Mouse (Mus musculus) thymus, adult 2 months (tissue): Measurements from ENCODE around the gene Vipr1. TPM values are rescaled to one million over a fixed set of nuclear protein-coding genes. Genes with fewer than 3 reads are reported as not detected.

ENCODE experiments used
- DNase-seq: peaks from one replicate; pipeline ENCODE4 v3.0.0; 2021
- H3K27ac ChIP-seq: fragments of 200-500 bp; 2 replicates; pipeline ENCODE4 v1.5.1; 2012; ENCODE audit warnings: low read length, control low read depth; ENCODE audit not compliant: control insufficient read depth, insufficient read depth
- H3K27me3 ChIP-seq: fragments of 200-500 bp; 2 replicates; pipeline ENCODE4 v1.6.1; 2012; ENCODE audit warnings: mild to moderate bottlenecking, low read length, moderate library complexity, mixed read lengths; ENCODE audit not compliant: control insufficient read depth, insufficient read depth
- H3K36me3 ChIP-seq: fragments of 200-500 bp; 2 replicates; pipeline ENCODE4 v1.6.1; 2012; ENCODE audit warnings: mild to moderate bottlenecking, low read length, moderate library complexity; ENCODE audit not compliant: control insufficient read depth, insufficient read depth
- H3K4me1 ChIP-seq: fragments of 200-500 bp; replicated peaks from 2 replicates; pipeline ENCODE4 v1.6.1; 2012; ENCODE audit warnings: low read length; ENCODE audit not compliant: control insufficient read depth, insufficient read depth
- H3K4me3 ChIP-seq: fragments of 200-500 bp; 2 replicates; pipeline ENCODE4 v1.5.1; 2012; ENCODE audit warnings: mild to moderate bottlenecking, low read length, control low read depth, moderate library complexity; ENCODE audit not compliant: control insufficient read depth, insufficient read depth
- CTCF ChIP-seq: fragments of 200-500 bp; IDR thresholded peaks from 2 replicates; pipeline ENCODE4 v1.5.1; 2012; ENCODE audit warnings: mild to moderate bottlenecking, control low read depth, low read length, moderate library complexity, borderline replicate concordance; ENCODE audit not compliant: control insufficient read depth, poor library complexity, insufficient read depth; ENCODE audit errors: extremely low read depth
- POLR2A ChIP-seq: fragments of 200-500 bp; IDR thresholded peaks from 2 replicates; pipeline ENCODE4 v1.6.1; 2012; ENCODE audit warnings: mild to moderate bottlenecking, low read length, control low read depth, moderate library complexity; ENCODE audit not compliant: control insufficient read depth, poor library complexity, insufficient read depth; ENCODE audit errors: extremely low read depth
- WGBS: fragments of 180-500 bp; shearing (Covaris S2); methylation state at CpG from one replicate; pipeline ENCODE4 v1.1.7; 2018; 5-methylcytosine and 5-hydroxymethylcytosine counted together
- polyA plus RNA-seq: library from polyadenylated mRNA; depleted of rRNA; stranded (reverse); fragments of >200 nt; gene quantifications from 2 replicates; pipeline ENCODE4 v1.2.3, GENCODE M21; 2012

Gene Vipr1
- polyA plus RNA-seq, 1 experiment: 7.0 TPM

DNA sequence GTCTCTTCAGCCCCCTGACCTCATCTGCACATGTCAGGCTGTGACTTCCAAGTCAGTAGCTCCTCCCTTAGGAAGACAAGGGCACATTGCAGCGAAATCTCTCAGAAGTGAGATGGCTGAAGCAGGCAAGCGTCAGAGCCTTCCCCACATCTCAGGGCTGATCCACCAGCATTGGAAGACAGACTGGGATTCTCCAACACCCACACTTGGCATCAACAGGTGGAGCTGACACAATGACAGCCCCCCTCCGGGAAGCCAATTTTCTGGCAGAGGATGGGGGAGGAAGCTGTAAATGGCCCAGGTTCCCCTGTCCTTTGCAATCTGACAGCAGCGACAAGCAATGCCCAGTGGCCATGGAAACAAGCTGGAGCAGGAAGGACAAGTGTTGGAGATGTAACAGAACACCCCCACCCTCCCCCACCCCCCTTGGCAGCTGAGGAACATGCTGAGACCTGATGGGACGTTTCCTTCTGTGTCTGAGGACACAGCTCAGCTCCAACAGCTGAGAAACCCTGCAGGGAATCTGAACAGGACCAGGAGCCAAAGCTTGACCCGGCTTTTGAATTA lies 41.6 kb upstream of the Vipr1 start:
- TF ChIP-seq POLR2A (no peak), CTCF (no peak)
- no peak for DNase-seq
- Histone ChIP-seq H3K27me3 (no peaks in the 10 kb centered on the region), H3K36me3 (no peaks in the 10 kb centered on the region), H3K27ac (no peak overlapping the region), H3K4me3 (no peak overlapping the region), H3K4me1 (peaks cover 4% of the 10 kb centered on the region)
- WGBS: 53% methylated on average over 6 of the region's 6 CpGs

DNA sequence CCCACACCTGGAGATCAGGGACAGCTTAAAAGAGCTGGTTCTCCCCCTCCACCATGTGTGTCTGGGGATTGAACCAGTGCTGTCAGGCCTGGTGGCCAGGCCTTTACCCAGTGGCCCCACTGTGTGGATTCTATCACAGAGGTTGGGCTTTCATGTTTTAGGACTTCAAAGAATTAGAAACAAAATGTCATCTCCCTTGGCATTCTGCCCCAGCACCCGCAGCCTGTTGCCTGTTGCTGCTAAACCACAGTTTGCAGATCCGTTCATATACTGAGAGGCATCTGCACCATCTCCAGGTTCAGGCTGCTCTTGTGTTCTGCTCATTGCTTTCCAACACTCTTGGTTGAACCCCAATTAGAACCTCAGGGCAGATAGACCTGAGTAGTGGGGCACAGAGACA lies 40.1 kb upstream of the Vipr1 start:
- Histone ChIP-seq H3K27me3 (no peaks in the 10 kb centered on the region), H3K27ac (no peak overlapping the region), H3K4me1 (peaks cover 4% of the 10 kb centered on the region), H3K36me3 (no peaks in the 10 kb centered on the region), H3K4me3 (no peak overlapping the region)
- 7% methylated on average over 2 of the region's 2 CpGs for WGBS
- no peak for DNase-seq
- TF ChIP-seq CTCF (no peak), POLR2A (no peak)

DNA sequence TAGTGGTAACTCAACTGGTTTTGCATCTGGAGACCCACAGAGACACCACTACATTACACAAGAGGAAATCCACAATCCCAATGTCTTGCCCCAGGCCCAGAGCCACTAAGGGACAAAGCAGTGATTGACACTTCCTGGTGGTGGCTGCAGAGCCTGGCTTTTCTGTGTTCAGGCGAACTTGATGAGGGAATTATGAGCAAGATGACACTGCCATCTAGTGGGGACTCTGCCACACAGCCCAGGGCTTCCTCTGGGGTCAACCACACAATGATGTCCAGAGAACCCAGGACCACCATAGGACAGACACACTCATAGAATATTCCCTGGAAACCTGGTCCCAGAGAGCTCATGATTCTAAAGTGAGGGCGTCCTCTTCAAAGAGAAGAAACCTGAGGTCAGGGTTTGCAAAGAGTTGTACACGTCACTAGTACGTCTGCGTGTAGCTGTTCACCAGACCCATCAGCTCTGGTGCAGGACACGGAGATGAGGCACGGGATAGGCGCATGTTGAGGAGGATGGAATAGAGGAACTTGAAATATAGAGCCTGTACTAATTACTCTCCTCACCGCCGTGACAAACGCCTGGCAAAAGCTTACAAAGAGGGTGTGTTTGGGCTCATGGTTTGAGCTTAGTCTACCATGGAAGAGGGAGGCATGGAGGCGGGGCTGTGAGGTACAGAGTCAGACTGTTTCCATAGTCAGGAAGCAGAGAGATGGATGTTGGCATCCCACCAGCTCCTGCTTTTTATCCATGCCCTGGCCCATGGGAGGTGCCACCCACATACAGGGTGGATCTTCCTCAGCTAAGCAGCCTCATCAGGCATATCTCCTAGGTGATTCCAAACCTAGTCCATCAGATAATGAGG lies 36.9 kb upstream of the Vipr1 start:
- Histone ChIP-seq H3K36me3 (no peaks in the 10 kb centered on the region), H3K4me3 (no peak overlapping the region), H3K27me3 (no peaks in the 10 kb centered on the region), H3K4me1 (peaks cover 4% of the 10 kb centered on the region), H3K27ac (no peak overlapping the region)
- 66% methylated on average over 12 of the region's 12 CpGs for WGBS
- DNase-seq: peak; percentile 56
- TF ChIP-seq POLR2A (no peak), CTCF (peak; percentile 54; the same call in 1 of the 2 replicates)

DNA sequence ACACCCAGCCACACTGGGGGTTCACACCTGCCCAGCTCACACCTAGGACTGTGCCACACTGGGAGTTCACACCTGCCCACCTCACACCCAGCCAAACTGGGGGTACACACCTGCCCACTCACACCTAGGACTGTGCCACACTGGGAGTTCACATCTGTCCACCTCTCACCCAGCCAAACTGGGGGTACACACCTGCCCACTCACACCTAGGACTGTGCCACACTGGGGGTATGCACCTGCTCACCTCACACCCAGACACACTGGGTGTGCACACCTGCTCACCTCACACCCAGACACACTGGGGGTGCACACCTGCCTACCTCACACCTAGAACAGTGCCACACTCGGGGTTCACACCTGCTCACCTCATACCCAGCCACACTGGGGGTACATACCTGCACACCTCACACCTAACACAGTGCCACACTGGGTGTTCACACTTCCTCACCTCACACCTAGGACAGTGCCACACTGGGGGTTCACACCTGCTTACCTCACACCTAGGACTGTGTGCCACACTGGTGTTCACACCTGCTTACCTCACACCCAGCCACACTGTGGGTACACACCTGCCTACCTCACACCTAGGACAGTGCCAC lies 35.9 kb upstream of the Vipr1 start:
- H3K4me3 ChIP-seq: no peak overlapping the region
- no peaks in the 10 kb centered on the region for H3K36me3 ChIP-seq
- 69% methylated on average over 1 of the region's 1 CpGs for WGBS
- H3K4me1 ChIP-seq: peaks cover 4% of the 10 kb centered on the region
- no peak for TF ChIP-seq CTCF
- TF ChIP-seq POLR2A: no peak
- H3K27me3 ChIP-seq: no peaks in the 10 kb centered on the region
- no peak for DNase-seq
- no peak overlapping the region for H3K27ac ChIP-seq

DNA sequence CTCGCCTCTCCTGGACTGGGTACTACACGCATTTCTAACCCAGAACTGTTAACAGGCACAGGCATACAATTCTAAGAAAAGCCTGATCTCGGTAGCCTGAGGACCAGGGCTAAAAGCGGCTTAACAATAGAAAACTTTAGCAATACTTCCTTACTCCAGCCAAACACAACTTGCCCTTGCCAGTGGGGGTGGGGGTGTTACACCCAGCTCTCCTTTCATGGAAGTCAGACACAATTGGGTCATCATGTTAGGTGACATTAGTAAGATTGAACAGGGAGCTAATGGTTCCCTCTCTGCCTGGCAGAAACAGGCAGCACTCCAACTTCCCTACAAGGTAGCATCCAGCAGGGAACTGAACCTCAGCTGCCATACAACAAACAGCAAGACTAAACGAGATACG lies 33.1 kb upstream of the Vipr1 start:
- Histone ChIP-seq H3K4me1 (no peaks in the 10 kb centered on the region), H3K27ac (no peak overlapping the region), H3K27me3 (no peaks in the 10 kb centered on the region), H3K4me3 (no peak overlapping the region), H3K36me3 (no peaks in the 10 kb centered on the region)
- WGBS: 50% methylated on average over 6 of the region's 6 CpGs
- TF ChIP-seq CTCF: no peak
- TF ChIP-seq POLR2A: no peak
- no peak for DNase-seq

DNA sequence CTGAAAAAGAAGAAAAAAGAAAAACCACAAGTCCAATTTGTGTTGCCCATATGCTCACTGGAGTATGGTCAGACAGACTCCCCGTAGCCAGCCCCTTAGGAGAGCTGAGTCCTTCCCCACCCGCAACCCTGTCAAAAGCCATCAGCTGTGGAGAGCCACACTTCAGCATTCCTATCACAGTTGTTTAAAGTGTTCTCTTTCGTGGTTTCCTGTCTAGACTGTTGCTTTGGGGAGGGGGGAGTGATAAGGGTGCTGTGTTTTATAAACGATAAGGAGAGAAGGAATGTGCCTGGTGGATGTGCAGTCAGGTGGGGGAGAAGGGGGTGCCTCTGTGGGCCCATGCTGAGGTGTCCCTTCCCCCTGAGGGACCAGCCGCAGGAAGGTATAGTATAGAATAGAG lies 29.3 kb upstream of the Vipr1 start:
- H3K4me1 ChIP-seq: no peaks in the 10 kb centered on the region
- no peak overlapping the region for H3K27ac ChIP-seq
- 13% methylated on average over 5 of the region's 5 CpGs for WGBS
- H3K27me3 ChIP-seq: no peaks in the 10 kb centered on the region
- DNase-seq: no peak
- no peaks in the 10 kb centered on the region for H3K36me3 ChIP-seq
- TF ChIP-seq CTCF (no peak), POLR2A (no peak)
- H3K4me3 ChIP-seq: no peak overlapping the region
